Mouse (Mus musculus) heart, embryonic 13.5 days (tissue): ENCODE results near the gene Azin2. TPM values are rescaled to one million over a fixed set of nuclear protein-coding genes. Genes with fewer than 3 reads are reported as not detected.

Experiments
- ATAC-seq: fragments of 200-750 bp; cut with Nextera tagmentation; 2 replicates; pipeline ENCODE4 v1.8.0; 2017; ENCODE audit warnings: moderate TSS enrichment; ENCODE audit not compliant: insufficient number of reproducible peaks, low FRiP score, low TSS enrichment; ENCODE audit errors: extremely low read depth
- H3K27ac ChIP-seq: fragments of 300-500 bp; sonication (generic); replicated peaks from 2 replicates; pipeline ENCODE4 v1.5.1; 2015; ENCODE audit warnings: moderate library complexity, mild to moderate bottlenecking, inconsistent platforms
- H3K27me3 ChIP-seq: fragments of 300-500 bp; sonication (generic); replicated peaks from 2 replicates; pipeline ENCODE4 v1.6.1; 2015; ENCODE audit warnings: mild to moderate bottlenecking, inconsistent platforms
- H3K36me3 ChIP-seq: fragments of 300-500 bp; sonication (generic); 2 replicates; pipeline ENCODE4 v1.6.1; 2015; ENCODE audit warnings: mild to moderate bottlenecking, inconsistent platforms
- H3K4me1 ChIP-seq: fragments of 300-500 bp; sonication (generic); 2 replicates; pipeline ENCODE4 v1.6.1; 2015; ENCODE audit warnings: inconsistent platforms
- H3K4me2 ChIP-seq: fragments of 300-500 bp; sonication (generic); 2 replicates; pipeline ENCODE4 v1.6.1; 2015; ENCODE audit warnings: inconsistent platforms, mild to moderate bottlenecking, moderate library complexity
- H3K4me3 ChIP-seq: fragments of 300-500 bp; sonication (generic); 2 replicates; pipeline ENCODE4 v1.5.1; 2015; ENCODE audit warnings: moderate library complexity, mild to moderate bottlenecking, inconsistent platforms
- H3K9ac ChIP-seq: fragments of 300-500 bp; sonication (generic); 2 replicates; pipeline ENCODE4 v1.6.1; 2015; ENCODE audit warnings: inconsistent platforms, mild to moderate bottlenecking, moderate library complexity
- H3K9me3 ChIP-seq: fragments of 300-500 bp; sonication (generic); 2 replicates; pipeline ENCODE4 v1.6.1; 2016; ENCODE audit warnings: inconsistent platforms
- WGBS: fragments of 180-500 bp; shearing (Covaris S2); methylation state at CpG from one replicate; pipeline ENCODE4 v1.1.7; 2015; ENCODE audit warnings: mixed read lengths; 5-methylcytosine and 5-hydroxymethylcytosine counted together
- polyA plus RNA-seq: library from polyadenylated mRNA; unstranded; fragments of >200 nt; fragmentation: Nextera tagmentation; extraction: Ambion mirVana; gene quantifications from 2 replicates; pipeline ENCODE4 v1.2.1, GENCODE M21; 2015

Azin2 gene
- polyA plus RNA-seq, 1 experiment from 2014 or later, result 7.4 TPM

- Histone ChIP-seq H3K4me3 (peak overlapping the region; percentile 81), H3K27me3 (peaks cover 19% of the 10 kb centered on the region), H3K9me3 (peaks cover 5% of the 10 kb centered on the region), H3K9ac (peak overlapping the region; percentile 85), H3K4me1 (peaks cover 21% of the 10 kb centered on the region), H3K4me2 (peak overlapping the region; percentile 100), H3K27ac (peak overlapping the region; percentile 54; the same call in 1 of the 2 replicates), H3K36me3 (peaks cover 9% of the 10 kb centered on the region)
- under 1% methylated on average over 94 of the region's 94 CpGs for WGBS
- peak; percentile 24; the same call in 1 of the 2 replicates for ATAC-seq
Measured at GRCm38 (mm10) chr4:128883801-128884710, 78.2 kb downstream of the Azin2 start.

GRCm38 (mm10) chr4:128883379-128883781, 78.9 kb downstream of the Azin2 start, which contains the start of gene Trim62:
Gene Trim62, plus strand, starts transcription at chr4:128883580.
- H3K27ac ChIP-seq, result peak within 1 kb of the TSS; percentile 54; the same call in 1 of the 2 replicates
- WGBS, result under 1% methylated on average over 32 of the region's 37 CpGs

More at GRCm38 (mm10) chr4:128883379-128883781, 78.9 kb downstream of the Azin2 start, which contains the start of gene Trim62:
- Histone ChIP-seq H3K27me3 (peaks cover 25% of the 10 kb centered on the region), H3K4me1 (peaks cover 24% of the 10 kb centered on the region), H3K9ac (peak within 1 kb of the TSS; percentile 85), H3K4me3 (peak within 1 kb of the TSS; percentile 81), H3K36me3 (peaks cover 9% of the 10 kb centered on the region), H3K9me3 (peaks cover 5% of the 10 kb centered on the region), H3K4me2 (peak within 1 kb of the TSS; percentile 100)
- ATAC-seq, result peak; percentile 75

Other genes with a start within 250 kb of the Azin2 start
- gene A3galt2, start 207.1 kb downstream of the Azin2 start, polyA plus RNA-seq, result 0.09 TPM in 2 replicates
- 19.2 and 20.9 TPM in 2 replicates for gene Zfp362, start 156.4 kb downstream of the Azin2 start, polyA plus RNA-seq
- 2.8 and 2.9 TPM in 2 replicates for gene Trim62, start 78.9 kb downstream of the Azin2 start, polyA plus RNA-seq
- 147 and 167 TPM in 2 replicates for gene Ak2, start 29.5 kb upstream of the Azin2 start, polyA plus RNA-seq
- gene Rnf19b, start 95.8 kb upstream of the Azin2 start, polyA plus RNA-seq, result 5.7 and 6.2 TPM in 2 replicates
- 1.0 and 1.1 TPM in 2 replicates for gene Tmem54, start 143.1 kb upstream of the Azin2 start, polyA plus RNA-seq
- 0.25 and 0.37 TPM in 2 replicates for gene Hpca, start 159.6 kb upstream of the Azin2 start, polyA plus RNA-seq
- gene Fndc5, start 174.6 kb upstream of the Azin2 start, polyA plus RNA-seq, result 5.6 and 7.1 TPM in 2 replicates
- gene S100pbp, start 227.3 kb upstream of the Azin2 start, polyA plus RNA-seq, result 12.3 and 14.3 TPM in 2 replicates
- gene Yars, start 227.3 kb upstream of the Azin2 start, polyA plus RNA-seq, result 49.8 and 52.0 TPM in 2 replicates